Mouse (Mus musculus) olfactory bulb, adult 2 months (tissue): ENCODE results near the gene Mcoln1.

Source experiments
- CTCF ChIP-seq: fragments of 200-500 bp; IDR thresholded peaks from 2 replicates; pipeline ENCODE4 v1.5.1; 2012; ENCODE audit warnings: low read depth, mild to moderate bottlenecking, low read length, moderate library complexity; ENCODE audit not compliant: insufficient read depth
- POLR2A ChIP-seq: fragments of 200-500 bp; IDR thresholded peaks from 2 replicates; pipeline ENCODE4 v1.6.1; 2012; ENCODE audit warnings: mild to moderate bottlenecking, low read depth, low read length, moderate library complexity; ENCODE audit not compliant: insufficient read depth

- TF ChIP-seq CTCF: no peak
- TF ChIP-seq POLR2A: no peak
Observed at GRCm38 (mm10) chr8:3495578-3496427, 4.5 kb upstream of the Mcoln1 start.
